Comparison of ENCODE assay signal across 22 mouse cellular contexts in the genomic region with DNA sequence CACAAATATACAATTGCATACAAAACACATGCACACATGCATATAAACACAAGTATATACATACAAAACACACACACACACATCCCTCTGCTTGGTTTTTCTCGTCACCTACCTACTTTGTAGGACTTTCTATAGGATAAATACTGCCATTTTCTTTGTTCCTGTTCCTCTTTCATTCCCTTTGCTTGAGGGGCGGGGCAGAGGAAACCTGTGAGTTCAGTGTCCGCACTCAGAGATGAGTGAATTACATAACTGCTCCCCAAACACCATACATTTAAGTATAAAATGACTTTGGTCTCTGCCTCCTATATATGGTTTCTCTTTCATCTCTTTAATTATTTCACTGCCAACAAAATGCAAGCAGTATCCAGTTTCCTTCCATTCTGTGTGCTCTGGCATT.
DNase-seq lines count a peak whose midpoint lies in the region; ATAC-seq and TF ChIP-seq lines count a peak whose summit lies in the region.
"Had no signal": no experiment of that assay in that cellular context is flagged by ENCODE, and none has a peak within 500 bp of the region (broad histone marks: within the 10 kb centered on the region; RNA-seq: fewer than 3 reads in every experiment).

No protein-coding gene starts in this region.

- H3K4me2 ChIP-seq in intestine, embryonic 16.5 days (ENCODE audit: low read depth, low read length), result no peak overlapping the region

- no peaks in the 10 kb centered on the region for H3K27me3 ChIP-seq in heart, adult 2 months (ENCODE audit: control insufficient read depth, insufficient read depth, low read length)
- H3K27me3 ChIP-seq in intestine, embryonic 16.5 days (replicated peaks; ENCODE audit: control insufficient read depth, insufficient read depth, low read length), result no peaks in the 10 kb centered on the region
- H3K27me3 ChIP-seq: CH12.LX, Patski had no signal

- DNase-seq in lung, postnatal 4 days, result no peak
- DNase-seq in heart, adult 2 months, result no peak
- DNase-seq in layer of hippocampus, adult 18-20 months (ENCODE audit: low spot score in 2 of 2), result no peak
- DNase-seq: adrenal gland, adult 2 months; adrenal gland, adult 8-10 months; adrenal gland, postnatal 10 days; adrenal gland, postnatal 14 days; adrenal gland, postnatal 25 days; adrenal gland, postnatal 36 days; B cell, adult 2 months; cerebellum, adult 11 months; cerebellum, adult 11-12 months had no signal

- intact Hi-C loops in heart, adult 2 months (cut with DNase I), result no loop called here

- no peak overlapping the region for H3K4me3 ChIP-seq in heart, adult 2 months
- H3K4me3 ChIP-seq in intestine, embryonic 16.5 days (ENCODE audit: low read length), result no peak overlapping the region

- H3K79me2 ChIP-seq in heart, adult 2 months (replicated peaks; ENCODE audit: control insufficient read depth, insufficient read depth, low read length), result no peaks in the 10 kb centered on the region

- no peak for TF ChIP-seq CTCF in heart, adult 2 months (IDR thresholded peaks at IDR 0.05)

- peaks cover 11% of the 10 kb centered on the region for H3K4me1 ChIP-seq in heart, adult 2 months (ENCODE audit: control insufficient read depth, insufficient read depth, low read length)
- H3K4me1 ChIP-seq in intestine, embryonic 16.5 days (ENCODE audit: control insufficient read depth, insufficient read depth, low read length), result peaks cover 17% of the 10 kb centered on the region; the same call in 1 of the 2 replicates

- no peak for TF ChIP-seq POLR2A in heart, adult 2 months (IDR thresholded peaks at IDR 0.05; ENCODE audit: insufficient read depth, low read depth, low read length)

- no peak overlapping the region for H3K9ac ChIP-seq in heart, adult 2 months (ENCODE audit: low read depth, low read length)
- H3K9ac ChIP-seq in intestine, embryonic 16.5 days (ENCODE audit: low read depth, low read length), result no peak overlapping the region

- H3K9me3 ChIP-seq in intestine, embryonic 16.5 days (ENCODE audit: control insufficient read depth, low read length), result no peaks in the 10 kb centered on the region
- H3K9me3 ChIP-seq: G1E had no signal

- no peak overlapping the region for H3K27ac ChIP-seq in heart, adult 2 months
- H3K27ac ChIP-seq in intestine, embryonic 16.5 days (ENCODE audit: low read length), result no peak overlapping the region

- WGBS in heart, adult 2 months, result 91% methylated on average over 3 of the region's 3 CpGs
- WGBS in intestine, embryonic 16.5 days, result 75% methylated on average over 3 of the region's 3 CpGs

- peak; percentile 40 for ATAC-seq in common myeloid progenitor, adult 5-6 weeks (replicated peaks; ENCODE audit: low read depth, poor library complexity, severe bottlenecking)
- peak; percentile 92 for ATAC-seq in granulocyte monocyte progenitor cell, adult 5-6 weeks (replicated peaks; ENCODE audit: poor library complexity, severe bottlenecking)
- peak; percentile 83 for ATAC-seq in megakaryocyte, adult 5-6 weeks (ENCODE audit: poor library complexity, severe bottlenecking)
- peak; percentile 81 for ATAC-seq in megakaryocyte progenitor cell, adult 5-6 weeks (replicated peaks; ENCODE audit: poor library complexity)
- no peak for ATAC-seq in intestine, embryonic 16.5 days
- ATAC-seq: activated CD4-positive, CD25-positive, alpha-beta regulatory T cell, adult 4 months; CD4-positive, CD25-positive, alpha-beta regulatory T cell, adult 4 months; Patski had no signal

- no peak for TF ChIP-seq EP300 in heart, adult 2 months (IDR thresholded peaks at IDR 0.05; ENCODE audit: insufficient read depth, low read depth, low read length)

- peaks cover 18% of the 10 kb centered on the region for H3K36me3 ChIP-seq in heart, adult 2 months (ENCODE audit: control insufficient read depth, insufficient read depth, low read length)
- H3K36me3 ChIP-seq in intestine, embryonic 16.5 days (ENCODE audit: control insufficient read depth, insufficient read depth, low read length), result 0 out of 2 replicates have a peak, but pooled peaks cover 3% of the 10 kb centered on the region
